ENCODE assay signal across 9 mouse cellular contexts in the genomic region with DNA sequence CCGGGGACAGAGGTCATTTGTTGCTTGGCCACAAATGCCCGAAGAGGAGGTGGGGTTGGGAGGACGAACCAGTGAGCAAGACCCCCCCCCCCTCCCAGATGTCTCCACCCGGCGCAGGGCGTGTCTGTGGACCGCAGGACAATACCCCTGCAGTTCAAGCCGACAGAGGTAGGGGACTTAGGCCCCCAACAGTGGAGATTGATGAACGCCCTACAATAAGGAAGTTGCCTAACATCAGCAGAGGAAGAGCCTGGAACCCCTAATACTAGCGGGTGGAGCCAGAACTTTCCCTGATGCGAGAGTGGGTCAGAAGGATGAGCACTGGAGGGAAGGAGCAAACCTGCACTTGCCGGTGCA. TPM values are rescaled to one million over a fixed set of nuclear protein-coding genes. Genes with fewer than 3 reads are reported as not detected.
DNase-seq lines count a peak whose midpoint lies in the region; ATAC-seq and TF ChIP-seq lines count a peak whose summit lies in the region.
"Had no signal": no experiment of that assay in that cellular context is flagged by ENCODE, and none has a peak within 500 bp of the region (broad histone marks: within the 10 kb centered on the region; RNA-seq: fewer than 3 reads in every experiment).

No protein-coding gene starts in this region.

- no peak for DNase-seq in heart, adult 2 months
- no peak for DNase-seq in heart, adult 11 months
- peak; percentile 57 for DNase-seq in Muller cell, postnatal 12 days (ENCODE audit: inconsistent ontology term)
- no peak for DNase-seq in midbrain, embryonic 10.5 days (ENCODE audit: low spot score)
- DNase-seq in cerebellum, postnatal 14 days: no peak
- no peak for DNase-seq in spleen, adult 18-20 months
- no peak for DNase-seq in yolk sac, embryonic 10.5 days (ENCODE audit: low spot score)
- DNase-seq: B cell, adult 2 months had no signal

- H3K4me1 ChIP-seq in heart, adult 2 months (ENCODE audit: control insufficient read depth, insufficient read depth, low read length): peaks cover 3% of the 10 kb centered on the region; the same call in 1 of the 2 replicates
- H3K4me1 ChIP-seq in hindbrain, embryonic 12.5 days: peaks cover 24% of the 10 kb centered on the region
- H3K4me1 ChIP-seq in midbrain, embryonic 10.5 days: peaks cover 86% of the 10 kb centered on the region

- H3K27ac ChIP-seq in heart, adult 2 months: no peak overlapping the region
- 0 out of 2 replicates have a peak overlapping the region, but pooled peaks have one; percentile 60 for H3K27ac ChIP-seq in hindbrain, embryonic 12.5 days
- peak overlapping the region; percentile 99 for H3K27ac ChIP-seq in midbrain, embryonic 10.5 days (replicated peaks)

- peak overlapping the region; percentile 39 for H3K4me3 ChIP-seq in heart, adult 2 months
- H3K4me3 ChIP-seq in hindbrain, embryonic 12.5 days: peak overlapping the region; percentile 58
- peak overlapping the region; percentile 85 for H3K4me3 ChIP-seq in midbrain, embryonic 10.5 days

- no peaks in the 10 kb centered on the region for H3K36me3 ChIP-seq in heart, adult 2 months (ENCODE audit: control insufficient read depth, insufficient read depth, low read length)
- H3K36me3 ChIP-seq in hindbrain, embryonic 12.5 days: no peaks in the 10 kb centered on the region
- H3K36me3 ChIP-seq in midbrain, embryonic 10.5 days: peaks cover 16% of the 10 kb centered on the region

- no peak for TF ChIP-seq CTCF in heart, adult 2 months (IDR thresholded peaks at IDR 0.05)

- H3K9ac ChIP-seq in heart, adult 2 months (ENCODE audit: low read depth, low read length): no peak overlapping the region
- H3K9ac ChIP-seq in hindbrain, embryonic 12.5 days: peak overlapping the region; percentile 70

- H3K79me2 ChIP-seq in heart, adult 2 months (replicated peaks; ENCODE audit: control insufficient read depth, insufficient read depth, low read length): no peaks in the 10 kb centered on the region

- H3K4me2 ChIP-seq in hindbrain, embryonic 12.5 days (replicated peaks): peak overlapping the region; percentile 76

- intact Hi-C loops in heart, adult 2 months (cut with DNase I): no loop called here

- H3K27me3 ChIP-seq in heart, adult 2 months (ENCODE audit: control insufficient read depth, insufficient read depth, low read length): peaks cover 2% of the 10 kb centered on the region; the same call in 1 of the 2 replicates
- peaks cover under 1% of the 10 kb centered on the region; the same call in 1 of the 2 replicates for H3K27me3 ChIP-seq in hindbrain, embryonic 12.5 days
- peaks cover 8% of the 10 kb centered on the region for H3K27me3 ChIP-seq in midbrain, embryonic 10.5 days (ENCODE audit: low read depth, poor library complexity, severe bottlenecking)

- ATAC-seq in hindbrain, embryonic 12.5 days (ENCODE audit: low FRiP score): peak; percentile 46; the same call in 1 of the 2 replicates

- no peaks in the 10 kb centered on the region for H3K9me3 ChIP-seq in hindbrain, embryonic 12.5 days (replicated peaks)
- no peaks in the 10 kb centered on the region for H3K9me3 ChIP-seq in midbrain, embryonic 10.5 days (replicated peaks)

- no peak for TF ChIP-seq POLR2A in heart, adult 2 months (IDR thresholded peaks at IDR 0.05; ENCODE audit: insufficient read depth, low read depth, low read length)

- no peak for TF ChIP-seq EP300 in heart, adult 2 months (IDR thresholded peaks at IDR 0.05; ENCODE audit: insufficient read depth, low read depth, low read length)

- WGBS in heart, adult 2 months: 4% methylated on average over 12 of the region's 12 CpGs
- under 1% methylated on average over 12 of the region's 12 CpGs for WGBS in hindbrain, embryonic 12.5 days
- WGBS in midbrain, embryonic 10.5 days: under 1% methylated on average over 12 of the region's 12 CpGs

RNA-seq across cellular contexts. Expression of gene Greb1, which starts 0.3 kb away (rescaled TPM):
- under 1 TPM; 0.25 to 0.39 TPM for total RNA-seq in heart, adult 2 months (2021)
- polyA plus RNA-seq in heart, adult 2 months (2012; rRNA removed): 0.44 and 0.51 TPM in 2 replicates
- polyA plus RNA-seq in hindbrain, embryonic 12.5 days (2016; fragmentation: Nextera tagmentation; extraction: Ambion mirVana): 4.5 and 6.5 TPM in 2 replicates
- polyA plus RNA-seq in midbrain, embryonic 10.5 days (2016; fragmentation: Nextera tagmentation; extraction: Ambion mirVana): 24.0 and 31.0 TPM in 2 replicates

RNA-seq across cellular contexts. Expression of gene E2f6, which starts 9.8 kb away (rescaled TPM):
- total RNA-seq in heart, adult 2 months (2021): 10 to 100 TPM; 79.1 to 84.1 TPM
- 46.7 and 87.4 TPM in 2 replicates for polyA plus RNA-seq in heart, adult 2 months (2012; rRNA removed)
- polyA plus RNA-seq in hindbrain, embryonic 12.5 days (2016; fragmentation: Nextera tagmentation; extraction: Ambion mirVana): 65.9 and 75.6 TPM in 2 replicates
- polyA plus RNA-seq in midbrain, embryonic 10.5 days (2016; fragmentation: Nextera tagmentation; extraction: Ambion mirVana): 72.8 and 73.0 TPM in 2 replicates
